Mouse (Mus musculus) neutrophil, adult 59 days (primary cell): Measurements from ENCODE around the gene Sec23ip. TPM values are rescaled to one million over a fixed set of nuclear protein-coding genes. Genes with fewer than 3 reads are reported as not detected.

Experiments
- total RNA-seq, 2 experiments: library from RNA; stranded (reverse); gene quantifications; 1 replicate in 1 of 2; 2 replicates in 1 of 2; pipeline ENCODE4 v1.2.4; 2023

Sec23ip gene
- total RNA-seq = 10 to 100 TPM; 32.9 to 40.2 TPM

DNA sequence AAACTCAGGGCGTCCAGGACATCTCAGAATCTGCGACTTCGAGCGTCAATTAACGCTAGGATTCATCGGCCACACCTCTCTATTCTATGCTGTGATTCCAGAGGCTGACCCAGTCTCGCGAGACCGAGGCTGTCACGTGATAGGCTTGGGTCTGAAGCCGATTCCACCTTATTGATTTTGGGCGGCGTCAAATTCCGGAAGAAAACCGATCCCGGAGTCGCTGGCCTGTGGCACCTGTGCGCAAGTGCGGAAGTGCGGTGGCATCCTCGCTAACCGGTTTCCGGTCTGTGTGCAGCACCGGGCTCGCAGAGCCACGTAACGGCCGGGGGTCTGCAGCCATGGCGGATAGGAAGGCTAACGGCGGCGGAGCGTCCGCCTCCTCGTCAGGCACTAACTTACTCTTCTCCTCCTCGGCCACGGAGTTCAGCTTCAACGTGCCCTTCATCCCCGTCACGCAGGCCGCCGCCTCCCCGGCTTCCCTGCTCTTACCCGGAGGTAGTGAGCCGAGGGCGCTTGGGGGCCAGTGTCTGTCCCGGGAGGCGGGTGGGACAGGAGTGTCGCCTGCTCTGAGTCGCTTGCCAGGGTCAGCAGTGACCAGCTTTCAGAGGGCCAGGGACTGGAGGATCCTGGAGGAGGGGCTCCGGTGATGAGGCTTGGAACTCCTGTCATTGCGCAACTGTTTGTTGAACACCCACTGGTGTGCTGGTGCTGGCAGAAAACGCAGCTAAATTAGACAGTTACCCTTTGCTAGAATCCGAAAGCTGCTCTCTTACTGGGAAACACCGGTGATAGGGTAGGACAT lies at the start of gene Sec23ip:
TSS of gene Sec23ip (plus strand) at position 260 of the 802 bp plus-strand sequence.

GRCm38 (mm10) chr7:128740334-128740733 lies 4.4 kb upstream of the Sec23ip start, which contains the start of gene Mcmbp:
TSS of gene Mcmbp (minus strand) at chr7:128740495.

Other genes with a start within 250 kb of the Sec23ip start
- 10 to 100 TPM; 10.7 to 12.6 TPM for gene Bag3, start 221.3 kb upstream of the Sec23ip start, total RNA-seq
- 10 to 100 TPM; 24.4 to 35.0 TPM for gene Inpp5f, start 133.6 kb upstream of the Sec23ip start, total RNA-seq
- gene Mcmbp, start 4.4 kb upstream of the Sec23ip start, total RNA-seq = 10 to 100 TPM; 84.8 to 93.2 TPM